Mouse (Mus musculus) testis, adult 2 months (tissue): Measurements from ENCODE around the gene Slbp.

Experiments used
- CTCF ChIP-seq: fragments of 200-500 bp; IDR thresholded peaks from 2 replicates; pipeline ENCODE4 v1.5.1; 2012; ENCODE audit warnings: low read depth, mild to moderate bottlenecking, inconsistent platforms, low read length, moderate library complexity; ENCODE audit not compliant: control insufficient read depth, insufficient read depth, insufficient replicate concordance
- POLR2A ChIP-seq: fragments of 200-500 bp; IDR thresholded peaks from 2 replicates; pipeline ENCODE4 v1.6.1; 2012; ENCODE audit warnings: low read depth, mild to moderate bottlenecking, inconsistent platforms, low read length, moderate library complexity; ENCODE audit not compliant: control insufficient read depth

DNA sequence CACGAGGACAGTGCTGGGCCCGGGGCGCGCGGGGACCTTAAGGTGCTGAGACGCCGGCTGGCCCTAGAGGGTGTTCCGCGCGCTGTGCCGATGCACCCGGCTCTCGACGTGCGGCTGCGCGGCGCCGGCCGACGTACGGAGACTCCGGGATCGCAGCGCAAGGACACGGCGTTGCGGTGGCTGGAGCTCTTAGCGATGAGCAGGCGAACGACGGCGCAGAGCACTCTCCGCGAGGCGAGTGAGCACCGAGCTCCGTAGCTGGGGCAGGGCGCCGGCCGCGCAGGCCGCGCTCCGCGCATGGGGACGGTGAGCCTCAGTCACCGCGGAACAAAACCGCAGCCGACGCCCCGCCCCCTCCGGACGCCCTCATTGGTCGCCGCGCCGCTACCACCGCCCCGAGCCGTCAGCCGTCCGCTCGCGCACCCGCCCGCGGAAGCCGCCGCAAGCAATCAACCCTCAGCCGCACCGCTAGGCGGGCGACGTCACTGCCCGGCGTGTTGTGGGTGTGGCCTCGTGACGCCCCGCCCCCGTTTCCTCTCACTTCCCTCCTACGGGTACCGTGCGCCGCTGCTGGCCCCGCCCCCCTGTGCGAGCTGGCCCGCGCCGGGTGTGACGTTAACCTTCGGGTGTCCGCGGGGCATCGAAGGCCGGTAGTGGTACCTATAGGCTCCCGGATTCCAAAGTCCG, 22.9 kb downstream of the Slbp start, which contains the start of the genes Fam53a and Gm9903:
- TF ChIP-seq CTCF (0 out of 2 replicates have a peak, but pooled peaks have one; percentile 3), POLR2A (peak; percentile 80)
